Mouse (Mus musculus) thymus, postnatal 36 days (tissue): Measurements from ENCODE around the gene 4930467E23Rik.
"Not testable (repeated sequence)": the region's sequence is repeated elsewhere in the genome, so short reads cannot be mapped to it uniquely, and the experiment has no call there.

Experiments
- DNase-seq, 2 experiments: peaks; one replicate each; pipeline ENCODE4 v3.0.0; 2022; ENCODE audit warnings: mixed read lengths in 2 of 2

4930467E23Rik gene

GRCm38 (mm10) chr8:19781328-19782114 lies 52.1 kb downstream of the 4930467E23Rik start:
- DNase-seq = not testable (repeated sequence)

DNA sequence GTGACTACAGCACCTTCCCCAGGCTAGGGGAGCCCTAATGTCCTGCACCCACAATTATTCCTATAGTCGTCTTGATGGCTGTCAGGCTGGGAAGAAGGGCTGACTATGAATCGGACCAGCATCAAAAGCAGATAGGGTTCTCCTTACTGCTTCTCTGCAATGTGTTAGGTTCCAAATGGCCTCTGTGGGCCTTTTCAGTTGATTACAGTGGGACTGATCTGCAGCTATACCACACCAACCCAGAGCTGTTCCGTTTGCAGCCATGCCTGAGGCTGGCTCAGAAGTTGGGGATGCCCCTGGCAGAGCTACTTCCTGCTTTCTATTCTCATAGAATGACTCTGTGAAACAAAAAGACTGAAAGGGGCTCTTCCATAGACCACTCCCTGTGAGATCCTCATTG lies 53.4 kb downstream of the 4930467E23Rik start:
- peak in 1 of 2 experiments; percentile 28 for DNase-seq

- DNase-seq = not testable (repeated sequence)
These were observed 54.5 kb downstream of the 4930467E23Rik start for GRCm38 (mm10) chr8:19783860-19784259.

DNA sequence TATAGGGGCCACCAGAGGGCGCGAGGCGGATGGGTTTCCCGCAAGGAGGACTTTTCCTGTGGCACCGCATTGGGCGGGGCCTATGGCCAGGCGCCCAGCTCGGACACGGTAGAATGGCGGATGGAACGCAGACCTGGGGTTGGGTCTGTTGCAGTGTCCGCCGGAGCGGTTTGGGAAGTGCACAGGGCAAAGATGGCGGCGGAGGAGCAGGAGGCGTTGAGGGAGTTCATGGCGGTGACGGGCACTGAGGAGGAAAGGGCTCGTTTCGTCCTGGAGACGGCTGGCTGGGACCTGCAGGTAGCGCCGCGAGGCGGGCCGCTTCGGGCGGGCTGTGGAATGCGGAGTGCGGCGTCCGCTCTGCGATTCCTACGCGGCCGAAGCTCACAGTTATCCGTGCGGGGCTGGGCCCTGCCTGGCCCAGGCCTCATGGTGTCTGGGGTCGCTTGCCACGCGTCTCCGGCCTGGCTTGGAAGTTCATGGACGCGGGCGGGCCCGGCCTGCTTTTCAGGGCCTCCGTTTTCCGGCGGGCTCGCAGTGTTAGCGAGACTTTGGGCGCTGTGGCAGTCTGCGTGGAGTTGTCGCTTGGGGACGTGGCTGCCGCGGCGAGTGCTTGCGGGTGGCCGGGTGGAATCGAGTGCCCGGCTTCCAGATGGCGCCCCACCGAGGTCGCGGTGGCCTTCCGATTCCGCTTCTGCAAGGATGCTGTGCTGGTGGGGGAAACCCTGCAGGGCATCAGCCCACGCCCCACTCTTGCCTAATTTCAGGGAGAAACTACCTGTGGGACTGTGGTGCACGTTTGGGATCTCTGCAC lies 55.4 kb downstream of the 4930467E23Rik start:
- peak; percentile 93 to 99 for DNase-seq

- not testable (repeated sequence) for DNase-seq
These were observed 63.3 kb downstream of the 4930467E23Rik start for GRCm38 (mm10) chr8:19792696-19793095.
